Mouse (Mus musculus): Measurements from ENCODE around the gene Tnfrsf22.
"Not testable (repeated sequence)": the region's sequence is repeated elsewhere in the genome, so short reads cannot be mapped to it uniquely, and the experiment has no call there.

Tnfrsf22 gene

DNA sequence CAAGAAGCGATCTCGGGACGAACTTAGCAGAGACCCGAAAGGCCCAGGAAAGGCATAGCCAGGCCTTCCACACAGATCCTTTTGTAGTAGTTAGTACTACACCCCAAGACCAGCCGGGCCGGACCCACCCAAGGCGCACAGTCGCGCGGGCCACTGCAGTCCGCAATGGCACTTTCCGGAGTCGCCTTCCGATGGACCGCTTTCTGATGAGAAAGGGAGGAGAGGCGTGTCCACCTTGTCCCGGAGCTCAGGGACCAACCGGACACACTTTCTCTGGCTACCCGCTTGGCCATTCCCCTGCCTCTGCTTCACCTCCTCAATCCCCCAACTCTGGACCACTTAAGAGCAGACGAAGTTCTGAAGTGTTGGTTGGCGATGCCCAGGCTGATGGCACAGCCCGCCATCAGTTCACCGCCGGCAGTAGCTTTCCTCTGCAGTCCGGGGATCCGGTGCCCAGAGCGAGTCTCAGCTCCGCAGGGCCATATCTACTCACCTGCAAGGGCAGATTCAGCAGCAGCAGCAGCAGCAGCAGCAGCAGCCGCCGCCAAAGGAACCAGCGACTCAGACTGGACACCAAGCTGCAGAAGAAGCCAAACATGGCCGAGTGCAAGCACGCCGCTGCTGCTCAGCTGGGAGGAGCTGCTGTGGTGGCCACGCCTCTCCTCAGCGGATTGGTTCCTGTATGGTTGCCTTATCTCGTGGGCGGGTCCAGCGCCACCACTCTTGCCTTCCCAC is at the start of gene Tnfrsf22:
Tnfrsf22 (minus strand) TSS at position 628 of the 735 bp plus-strand sequence.
- peak; percentile 82 for DNase-seq (ENCODE audit: low spot score)

DNA sequence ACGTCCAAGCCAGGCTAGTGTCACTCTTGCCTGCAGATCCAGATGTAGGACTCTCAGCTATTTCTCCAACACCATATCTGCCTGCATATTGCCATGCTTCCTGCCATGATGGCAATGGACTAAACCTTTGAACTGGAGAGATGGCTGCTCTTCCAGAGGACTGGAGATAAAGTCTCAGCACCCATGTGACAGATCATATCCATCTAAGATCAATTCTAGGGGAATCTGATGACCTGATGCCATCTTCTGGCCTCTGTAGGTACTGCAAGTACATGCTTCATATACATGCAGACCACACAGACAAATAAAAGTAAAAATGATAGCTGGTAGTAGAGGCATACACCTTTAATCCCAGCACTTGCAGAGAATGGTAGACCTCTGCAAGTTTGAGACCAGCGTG is 46.7 kb upstream of the Tnfrsf22 start:
- no peak for DNase-seq (ENCODE audit: low spot score)

DNA sequence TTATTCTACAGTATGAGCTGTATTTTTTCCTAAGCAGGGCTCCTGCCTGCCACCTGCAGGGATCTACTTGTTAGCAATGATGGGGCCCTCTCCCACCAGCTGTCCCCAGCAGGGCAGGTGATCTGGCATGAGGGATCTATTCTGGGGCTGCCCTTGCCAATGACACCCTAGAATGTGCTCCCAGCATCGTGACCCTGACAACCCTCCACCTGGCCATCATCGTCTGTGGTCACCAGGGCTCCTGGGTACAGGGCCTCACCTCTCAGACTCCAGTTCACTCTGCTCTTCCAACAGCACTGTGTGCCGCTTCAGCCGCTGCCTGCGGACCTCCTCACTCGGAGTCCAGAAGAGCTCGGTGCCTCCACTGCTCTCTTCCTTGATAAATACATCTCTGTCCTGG is 45.1 kb upstream of the Tnfrsf22 start:
- no peak for DNase-seq (ENCODE audit: low spot score)

DNA sequence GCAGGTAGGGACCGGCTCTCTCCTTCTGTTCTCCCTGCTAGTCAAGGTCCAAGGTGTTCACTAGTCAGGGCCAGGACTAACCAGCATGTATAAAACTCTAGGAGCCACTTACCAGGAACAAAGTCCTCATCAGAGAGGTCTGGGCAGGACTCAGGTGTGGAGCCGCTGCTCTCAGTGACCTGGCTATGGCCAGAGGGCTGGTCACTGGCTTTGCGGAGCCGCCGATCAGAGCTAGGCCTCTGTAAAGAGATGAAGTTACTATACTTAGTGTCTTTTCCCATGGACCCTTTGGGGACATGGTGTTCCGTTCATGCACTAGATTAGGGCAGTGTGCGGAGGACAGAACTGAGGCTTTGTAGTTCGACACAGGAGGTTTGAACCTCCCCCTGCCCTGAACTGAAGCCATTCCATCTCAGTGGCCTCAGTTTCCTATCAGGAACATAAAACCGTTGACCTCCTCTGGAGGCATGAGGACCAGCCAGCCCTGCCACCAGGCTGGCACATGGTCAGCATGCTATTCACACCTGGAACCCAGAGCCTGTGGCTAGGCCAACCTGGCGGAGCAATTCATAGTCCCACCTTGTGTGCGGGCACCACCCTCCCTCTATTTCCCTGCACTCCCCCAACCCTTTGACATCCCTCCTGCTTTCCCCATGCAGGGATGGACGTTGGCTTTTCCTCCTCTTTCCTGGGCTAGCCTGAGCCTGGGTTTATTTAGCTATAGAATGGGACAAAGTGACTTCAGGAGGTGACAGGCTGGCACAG is 43.5 kb upstream of the Tnfrsf22 start:
- DNase-seq (ENCODE audit: low spot score): no peak

DNA sequence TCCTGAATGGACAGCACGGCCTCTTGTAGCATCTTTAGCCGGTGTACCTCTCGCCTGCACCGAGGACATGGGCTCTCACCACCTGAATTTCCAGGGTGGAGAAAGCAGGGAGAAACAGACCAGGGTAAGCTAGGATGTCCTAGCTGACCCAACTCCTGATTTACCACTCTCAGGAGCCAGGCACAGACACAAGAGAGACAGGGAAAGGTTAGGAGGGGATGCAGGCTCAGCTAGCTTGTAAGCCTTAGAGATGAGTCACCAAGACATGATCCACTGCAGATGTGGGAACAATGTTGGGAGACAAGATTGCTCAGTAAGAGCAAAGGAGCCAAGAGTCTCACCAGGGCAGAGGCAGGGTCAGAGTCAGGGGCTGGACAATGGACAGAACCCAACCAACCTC is 42.4 kb upstream of the Tnfrsf22 start:
- no peak for DNase-seq (ENCODE audit: low spot score)

DNA sequence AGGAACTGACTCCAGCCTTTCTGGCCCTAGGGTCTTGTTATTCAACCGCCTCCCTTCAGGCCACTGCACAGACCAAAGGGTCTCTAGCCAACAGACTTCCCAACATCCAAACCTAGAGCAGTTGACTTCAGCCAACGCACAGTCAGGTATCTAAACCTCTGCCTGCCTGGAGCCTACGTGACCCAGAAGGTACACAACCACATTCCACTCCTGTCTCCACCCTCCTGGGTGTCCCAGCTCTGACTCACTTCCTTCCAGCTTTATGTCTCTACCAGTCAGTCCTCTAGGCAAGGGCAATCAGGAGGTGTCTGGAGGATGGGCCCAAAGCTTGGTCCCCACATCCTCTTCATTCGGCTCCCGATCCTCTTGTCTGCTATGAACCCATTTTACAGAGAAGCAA is 41.7 kb upstream of the Tnfrsf22 start:
- DNase-seq (ENCODE audit: low spot score): no peak

DNA sequence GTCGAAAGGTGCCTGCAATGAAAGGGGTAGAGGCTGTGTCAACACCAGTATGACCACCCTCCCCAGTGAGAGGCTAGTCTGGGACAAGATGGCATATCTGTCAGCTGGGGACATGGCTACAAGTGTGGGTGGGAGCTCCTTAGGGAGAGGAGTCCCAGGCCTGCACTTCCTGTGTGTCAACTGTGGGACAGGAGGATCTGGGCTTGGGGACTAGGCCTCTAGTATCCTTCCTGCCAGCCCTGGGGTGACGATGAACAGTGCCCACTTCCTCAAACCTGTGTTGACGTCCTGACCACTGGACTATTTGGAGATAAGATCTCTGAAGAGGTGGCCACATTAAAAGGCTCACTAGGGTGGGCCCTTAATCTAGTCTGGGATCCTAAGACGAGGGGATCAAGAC is 40.5 kb upstream of the Tnfrsf22 start:
- DNase-seq (ENCODE audit: low spot score): no peak

DNA sequence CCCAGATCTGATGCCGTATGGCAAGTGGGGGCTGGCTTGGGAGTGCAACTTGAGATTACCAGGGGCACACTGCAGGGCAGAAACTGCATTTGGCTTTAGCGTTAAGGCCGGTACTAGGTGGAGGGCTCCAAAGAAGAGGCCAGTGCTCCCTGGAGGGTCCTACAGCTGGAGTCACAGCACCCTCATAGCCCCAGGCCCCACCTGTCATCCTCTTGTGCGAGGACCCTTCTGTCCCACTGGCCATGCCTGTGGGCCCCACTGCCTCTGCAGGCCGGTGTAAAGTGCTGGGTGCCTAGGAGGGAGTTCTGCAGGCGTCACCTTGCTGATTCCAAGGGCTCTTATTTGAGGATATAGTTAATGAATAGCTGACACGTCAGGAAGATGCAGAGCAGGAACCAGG is 40.0 kb upstream of the Tnfrsf22 start:
- DNase-seq (ENCODE audit: low spot score): no peak

DNA sequence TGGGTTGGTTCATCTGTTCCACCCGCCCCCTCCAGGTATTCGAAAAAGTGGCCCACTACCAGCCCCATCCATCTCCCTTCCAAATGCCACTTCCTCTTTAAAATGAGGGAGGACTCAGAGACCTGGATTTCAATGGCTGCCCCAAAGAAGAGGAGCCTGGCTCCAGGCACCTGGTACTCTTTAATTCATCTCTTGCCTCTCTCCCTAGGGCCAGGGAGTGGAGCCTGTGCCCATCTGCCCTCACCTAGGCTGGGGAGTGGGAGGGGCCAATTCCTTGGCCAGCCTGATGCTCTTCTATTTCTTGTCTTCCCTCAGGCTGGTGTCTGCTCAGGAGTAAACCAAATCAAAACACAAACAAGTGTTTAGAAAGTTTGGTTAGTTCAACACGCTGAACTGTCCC is 37.2 kb upstream of the Tnfrsf22 start:
- not testable (repeated sequence) for DNase-seq (ENCODE audit: low spot score)

DNA sequence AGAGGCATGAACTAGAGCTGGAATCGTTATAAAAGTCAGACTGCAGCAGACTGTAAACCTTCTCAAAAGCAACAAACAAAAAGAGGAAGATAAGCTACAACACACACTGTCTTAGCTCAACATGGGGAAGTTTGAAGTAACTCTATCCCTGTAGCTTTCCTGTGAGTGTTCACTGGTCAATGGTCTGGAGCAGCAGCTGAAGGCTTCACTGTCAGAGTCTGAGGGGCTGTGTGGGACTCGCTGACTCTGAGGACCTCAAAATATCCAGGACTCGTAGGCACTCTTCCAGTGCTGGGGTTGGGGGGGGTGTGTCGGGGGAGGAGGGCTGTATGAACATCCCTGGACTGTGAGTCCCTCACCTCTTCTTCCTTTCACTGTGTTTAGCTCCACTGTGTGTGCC is 36.7 kb upstream of the Tnfrsf22 start:
- DNase-seq (ENCODE audit: low spot score): not testable (repeated sequence)

DNA sequence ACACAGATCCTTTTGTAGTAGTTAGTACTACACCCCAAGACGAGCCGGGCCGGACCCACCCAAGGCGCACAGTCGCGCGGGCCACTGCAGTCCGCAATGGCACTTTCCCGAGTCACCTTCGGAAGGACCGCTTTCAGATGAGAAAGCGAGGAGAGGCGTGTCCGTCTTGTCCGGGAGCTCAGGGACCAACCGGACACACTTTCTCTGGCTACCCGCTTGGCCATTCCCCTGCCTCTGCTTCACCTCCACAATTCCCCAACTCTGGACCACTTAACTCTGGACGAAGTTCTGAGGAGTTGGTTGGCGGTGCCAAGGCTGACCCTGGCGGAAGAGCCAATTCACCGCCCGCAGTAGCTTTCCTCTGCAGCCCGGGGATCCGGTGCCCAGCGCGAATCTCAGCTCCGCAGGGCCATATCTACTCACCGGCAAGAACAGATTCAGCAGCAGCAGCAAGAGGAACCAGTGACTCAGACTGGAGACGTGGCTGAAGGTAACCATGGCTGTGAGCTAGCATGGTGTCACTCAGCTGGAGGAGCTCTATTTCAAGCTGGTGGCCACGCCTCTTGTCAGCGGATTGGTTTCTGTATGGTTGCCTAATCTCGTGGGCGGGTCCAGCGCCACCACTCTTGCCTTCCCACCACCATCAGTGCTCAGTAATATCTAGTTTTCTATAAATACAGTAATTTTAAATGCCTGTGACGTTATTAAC is 36.1 kb upstream of the Tnfrsf22 start, which contains the start of gene Tnfrsf23:
Tnfrsf23 (minus strand) TSS at position 514 of the 709 bp plus-strand sequence.
- DNase-seq (ENCODE audit: low spot score): peak; percentile 38

DNA sequence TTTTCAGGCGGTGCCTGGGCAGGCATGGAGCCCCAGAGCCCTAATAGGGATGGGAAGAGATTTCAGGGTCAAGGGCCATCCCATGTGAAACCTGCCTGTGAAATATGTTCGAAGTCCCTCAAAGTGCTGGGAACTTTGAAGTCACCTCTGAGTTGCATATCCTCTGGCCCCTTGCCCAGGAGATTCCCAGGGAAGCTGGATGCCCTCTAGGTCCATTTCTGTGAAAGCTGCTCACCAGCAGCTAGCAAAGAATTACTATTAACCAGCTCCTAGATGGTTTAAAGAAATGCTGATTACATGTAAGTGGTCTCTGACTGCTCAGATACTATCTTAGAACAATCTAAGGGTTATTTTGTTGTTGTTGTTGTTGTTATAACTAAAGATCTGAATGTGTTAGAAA is 35.1 kb upstream of the Tnfrsf22 start:
- DNase-seq (ENCODE audit: low spot score): not testable (repeated sequence)

DNA sequence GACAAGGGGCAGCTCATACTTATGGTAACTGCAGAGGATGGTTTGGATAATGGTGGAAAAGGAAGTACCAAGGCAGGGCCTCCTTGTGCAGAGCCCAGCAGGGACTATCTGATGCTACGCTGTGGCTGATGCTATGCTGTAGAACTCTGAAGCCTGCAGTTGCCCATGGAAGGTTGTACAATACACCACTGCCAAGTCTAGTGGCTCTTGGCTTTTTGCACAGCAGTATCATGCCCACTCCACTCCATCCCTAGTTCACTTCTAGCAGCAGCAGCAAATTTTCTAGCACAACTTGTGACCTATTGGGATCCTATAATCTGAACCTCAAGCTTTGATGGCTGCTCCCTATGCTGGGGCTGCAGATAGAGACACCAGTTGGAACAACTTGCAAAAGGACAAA is 32.1 kb upstream of the Tnfrsf22 start:
- DNase-seq (ENCODE audit: low spot score): no peak

DNA sequence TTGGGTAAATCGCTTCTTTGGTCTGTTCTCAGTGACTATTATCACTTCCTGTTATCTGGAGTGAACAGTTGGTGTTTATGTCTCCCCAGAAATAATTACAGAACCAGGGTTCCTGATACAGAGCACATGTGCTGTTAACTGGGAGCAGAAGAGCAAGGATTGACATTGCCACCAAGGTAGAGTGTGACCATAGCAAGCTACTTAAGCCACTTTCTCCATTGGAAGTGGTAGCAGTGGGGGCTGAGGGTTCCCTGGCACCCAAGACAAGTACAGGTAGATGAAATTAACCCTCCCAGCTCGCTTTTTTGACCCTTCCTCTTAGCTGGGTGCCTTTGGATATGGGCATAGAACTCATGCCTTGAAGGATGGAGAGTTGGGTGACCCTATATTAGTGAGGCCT is 31.4 kb upstream of the Tnfrsf22 start:
- DNase-seq (ENCODE audit: low spot score): not testable (repeated sequence)

DNA sequence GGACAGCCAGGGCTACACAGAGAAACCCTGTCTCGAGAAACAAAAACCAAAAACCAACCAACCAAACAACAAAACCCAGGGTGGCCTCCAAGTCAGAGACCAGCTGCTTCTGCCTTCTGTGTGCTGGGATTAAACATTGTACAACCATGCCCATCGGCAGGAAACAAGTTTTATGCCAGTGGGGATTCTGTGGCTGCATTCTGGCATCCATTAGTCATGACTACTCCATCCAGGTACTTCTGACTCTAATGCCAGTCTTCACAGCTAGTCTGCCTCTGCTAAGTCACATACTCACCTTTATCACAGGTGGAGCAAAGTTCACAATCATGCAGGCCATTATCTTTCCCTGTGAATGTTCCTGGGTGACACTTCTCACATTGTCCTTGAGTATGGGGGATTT is 30.2 kb upstream of the Tnfrsf22 start:
- DNase-seq (ENCODE audit: low spot score): not testable (repeated sequence)

DNA sequence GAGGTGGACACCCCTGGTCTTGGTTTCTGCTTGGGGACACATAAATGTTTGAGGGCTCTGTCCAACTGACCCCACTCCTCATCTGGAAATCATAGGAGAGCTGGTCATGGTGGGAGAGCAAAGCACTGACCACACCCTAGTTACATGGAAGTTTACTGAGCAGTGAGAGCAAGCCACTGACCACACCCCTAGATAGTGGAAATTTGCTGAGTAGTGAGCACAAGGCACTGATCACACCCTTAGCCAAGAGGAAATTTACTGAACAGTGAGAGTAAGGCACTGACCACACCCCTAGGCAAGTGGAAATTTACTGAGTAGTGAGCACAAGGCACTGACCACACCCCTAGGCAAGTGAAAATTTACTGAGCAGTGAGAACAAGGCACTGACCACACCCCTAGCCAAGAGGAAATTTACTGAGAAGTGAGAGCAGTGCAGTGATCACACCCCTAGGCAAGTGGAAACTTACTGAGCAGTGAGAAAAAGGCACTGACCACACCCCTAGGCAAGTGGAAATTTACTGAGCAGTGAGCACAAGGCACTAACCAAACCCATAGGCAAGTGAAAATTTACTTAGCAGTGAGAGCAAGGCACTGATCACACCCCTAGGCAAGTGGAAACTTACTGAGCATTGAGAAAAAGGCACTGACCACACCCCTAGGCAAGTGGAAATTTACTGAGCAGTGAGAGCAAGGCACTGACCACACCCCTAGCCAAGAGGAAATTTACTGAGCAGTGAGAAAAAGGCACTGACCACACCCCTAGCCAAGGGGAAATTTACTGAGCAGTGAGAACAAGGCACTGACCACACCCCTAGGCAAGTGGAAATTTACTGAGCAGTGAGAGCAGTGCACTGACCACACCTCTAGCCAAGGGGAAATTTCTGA is 17.2 kb upstream of the Tnfrsf22 start:
- no peak for DNase-seq (ENCODE audit: low spot score)

DNA sequence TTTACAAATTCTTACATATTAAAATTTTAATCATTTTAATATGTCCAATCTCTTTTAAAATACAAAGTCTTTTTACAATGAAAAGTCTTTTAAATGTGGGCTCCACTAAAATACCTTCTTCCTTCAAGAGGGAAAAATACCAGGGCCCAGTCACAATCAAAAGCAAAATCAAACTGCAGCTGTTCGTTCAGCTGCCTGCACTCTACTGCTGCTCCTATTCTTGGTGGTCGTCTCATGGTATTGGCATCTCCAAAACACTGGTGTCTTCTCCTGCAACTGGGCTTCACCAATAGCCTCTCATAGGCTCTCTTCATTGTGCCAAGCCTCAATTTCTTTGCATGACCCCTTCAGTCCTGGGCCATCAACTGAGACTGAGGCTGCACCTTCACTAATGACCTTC is 14.0 kb upstream of the Tnfrsf22 start:
- DNase-seq (ENCODE audit: low spot score): no peak

DNA sequence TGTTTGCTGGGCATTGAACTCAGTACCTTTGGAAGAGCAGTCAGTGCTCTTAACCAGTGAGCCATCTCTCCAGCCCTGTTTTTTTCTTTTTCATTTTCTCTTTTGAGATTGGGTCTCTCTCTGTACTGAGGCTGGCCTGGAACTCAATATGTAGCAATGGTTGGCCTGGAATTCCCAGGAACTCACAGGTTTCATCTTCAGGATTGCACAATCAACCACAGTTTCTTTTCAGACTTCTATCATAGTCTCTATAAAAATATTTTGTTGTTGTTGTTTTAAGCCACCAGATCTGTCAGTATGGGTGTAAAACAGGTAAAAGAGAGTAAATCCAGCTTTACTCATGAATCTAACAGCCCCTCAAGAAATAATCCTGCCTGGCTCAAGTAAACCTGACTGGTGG is 11.3 kb upstream of the Tnfrsf22 start:
- DNase-seq (ENCODE audit: low spot score): no peak

DNA sequence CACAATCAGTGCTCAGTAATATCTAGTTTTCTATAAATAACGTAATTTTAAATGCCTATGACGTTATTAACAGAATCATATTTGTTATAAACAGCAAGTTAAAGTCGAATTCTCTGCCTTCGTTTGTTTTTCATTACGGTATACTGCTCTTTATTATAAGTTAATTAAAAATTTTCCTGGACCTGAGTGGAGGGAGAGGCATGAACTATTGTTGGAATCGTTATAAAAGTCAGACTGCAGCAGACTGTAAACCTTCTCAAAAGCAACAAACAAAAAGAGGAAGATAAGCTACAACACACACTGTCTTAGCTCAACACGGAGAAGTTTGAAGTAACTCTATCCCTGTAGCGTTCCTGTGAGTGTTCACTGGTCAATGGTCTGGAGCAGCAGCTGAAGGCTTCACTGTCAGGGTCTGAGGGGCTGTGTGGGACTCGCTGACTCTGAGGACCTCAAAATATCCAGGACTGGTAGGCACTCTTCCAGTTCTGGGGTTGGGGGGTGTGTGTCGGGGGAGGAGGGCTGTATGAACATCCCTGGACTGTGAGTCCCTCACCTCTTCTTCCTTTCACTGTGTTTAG is 397 bp upstream of the Tnfrsf22 start:
- not testable (repeated sequence) for DNase-seq (ENCODE audit: low spot score)

DNA sequence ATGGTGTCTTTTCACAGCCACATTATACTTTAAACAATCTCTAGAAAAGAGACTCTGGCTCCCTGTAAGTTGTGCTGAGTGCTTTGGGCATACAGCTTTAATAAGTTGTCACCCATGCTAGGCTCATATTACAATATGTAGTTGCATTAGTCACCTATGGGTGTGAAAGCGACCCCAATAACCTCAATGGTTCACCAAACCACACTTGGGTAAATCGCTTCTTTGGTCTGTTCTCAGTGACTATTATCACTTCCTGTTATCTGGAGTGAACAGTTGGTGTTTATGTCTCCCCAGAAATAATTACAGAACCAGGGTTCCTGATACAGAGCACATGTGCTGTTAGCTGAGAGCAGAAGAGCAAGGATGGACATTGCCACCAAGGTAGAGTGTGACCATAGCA is 5.5 kb downstream of the Tnfrsf22 start:
- DNase-seq (ENCODE audit: low spot score): not testable (repeated sequence)

DNA sequence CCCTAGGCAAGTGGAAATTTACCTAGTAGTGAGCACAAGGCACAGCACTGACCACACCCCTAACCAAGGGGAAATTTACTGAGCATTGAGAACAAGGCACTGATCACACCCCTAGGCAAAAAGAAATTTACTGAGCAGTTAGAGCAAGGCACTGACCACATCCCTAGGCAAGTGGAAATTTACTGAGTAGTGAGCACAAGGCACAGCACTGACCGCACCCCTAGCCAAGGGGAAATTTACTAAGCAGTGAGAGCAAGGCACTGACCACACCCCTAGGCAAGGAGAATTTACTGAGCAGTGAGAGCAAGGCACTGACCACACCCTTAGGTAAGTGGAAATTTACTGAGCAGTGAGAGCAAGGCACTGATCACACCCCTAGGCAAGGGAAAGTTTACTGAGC is 12.8 kb downstream of the Tnfrsf22 start:
- no peak for DNase-seq (ENCODE audit: low spot score)
